Mouse (Mus musculus): ENCODE data around the gene Hsd17b1.

Gene Hsd17b1

DNA sequence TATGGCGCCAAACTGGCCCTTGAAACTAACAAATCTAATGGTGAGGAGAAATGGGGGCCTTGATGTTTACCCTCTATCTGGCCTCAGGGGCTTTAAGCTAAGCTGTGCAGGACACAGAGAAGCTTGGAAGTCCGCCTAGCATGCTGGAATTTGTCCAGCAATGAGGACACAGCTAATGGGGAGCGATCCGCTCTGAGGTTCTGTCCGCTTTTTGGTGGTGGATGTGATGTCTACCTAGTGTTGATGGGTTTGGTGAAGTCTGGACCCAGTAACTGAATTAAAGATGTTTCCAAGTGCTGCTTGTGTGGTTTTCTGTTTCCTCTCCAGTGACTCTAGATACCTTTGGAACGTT is 8.1 kb downstream of the Hsd17b1 start:
- DNase-seq = peak; percentile 62 to 79

DNA sequence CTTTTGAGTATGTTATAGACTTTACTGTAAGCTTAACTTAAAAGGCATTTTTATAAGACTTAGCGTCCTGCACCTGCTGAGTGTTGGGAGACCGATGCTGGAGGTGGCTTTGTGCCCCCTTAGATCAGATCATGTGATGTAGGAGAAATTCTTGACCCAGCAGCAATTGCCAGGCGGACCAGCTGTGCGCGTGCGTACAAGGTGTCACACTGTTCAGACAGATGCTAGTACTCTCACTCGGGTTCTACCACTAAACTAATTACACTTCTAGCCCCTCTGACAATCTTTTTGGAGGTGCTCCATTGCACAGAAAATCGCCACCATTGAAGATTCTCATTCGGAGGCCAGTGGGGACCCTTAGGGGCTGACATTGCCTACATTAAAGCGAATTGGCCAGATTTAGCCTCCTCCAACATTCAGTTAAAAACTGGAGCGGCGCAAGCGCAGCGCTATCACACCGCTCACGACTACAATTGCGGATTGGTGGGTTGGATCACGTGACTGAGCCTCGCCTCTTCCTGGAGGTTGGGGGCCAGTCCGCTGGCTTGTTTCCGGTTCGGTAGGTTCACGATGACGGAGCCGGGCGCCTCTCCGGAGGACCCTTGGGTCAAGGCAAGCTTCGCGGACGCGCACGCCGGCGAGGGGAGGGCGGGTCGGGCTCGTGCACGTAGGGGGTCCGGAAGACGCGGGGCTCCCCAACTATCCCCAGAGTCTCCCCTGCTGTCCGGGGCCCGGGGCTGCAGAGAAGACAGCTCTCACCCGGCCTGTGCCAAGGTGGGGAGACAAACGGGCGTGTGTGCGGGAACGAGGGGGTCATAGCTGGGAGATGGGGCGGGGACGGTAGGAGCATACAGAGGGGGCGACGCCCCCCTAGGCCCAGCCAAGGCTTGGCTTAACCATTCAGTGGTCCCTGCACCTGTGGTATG is 8.8 kb downstream of the Hsd17b1 start, which contains the start of gene Mlx:
Gene Mlx (plus strand): TSS at position 522 of the 926 bp plus-strand sequence.
- peak; percentile 93 to 95 for DNase-seq

DNA sequence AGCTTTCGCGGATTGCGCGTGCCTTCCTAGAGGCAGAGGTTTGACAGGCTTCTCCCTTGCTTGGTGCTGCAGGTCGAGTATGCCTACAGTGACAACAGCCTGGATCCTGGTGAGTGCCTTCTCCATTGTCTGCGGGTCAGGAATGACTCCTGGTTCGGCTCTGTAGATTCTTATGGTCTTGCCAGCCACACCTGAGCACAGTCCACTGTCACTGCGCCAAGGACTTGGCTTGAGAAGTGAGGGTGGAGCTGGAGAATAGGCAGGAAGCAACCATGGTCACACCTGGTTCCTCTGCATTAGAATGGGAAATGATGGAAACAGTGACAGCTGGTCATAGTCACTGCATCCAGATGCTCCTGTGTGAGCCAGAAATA is 9.5 kb downstream of the Hsd17b1 start:
- DNase-seq = peak in 1 of 2 experiments; percentile 68

DNA sequence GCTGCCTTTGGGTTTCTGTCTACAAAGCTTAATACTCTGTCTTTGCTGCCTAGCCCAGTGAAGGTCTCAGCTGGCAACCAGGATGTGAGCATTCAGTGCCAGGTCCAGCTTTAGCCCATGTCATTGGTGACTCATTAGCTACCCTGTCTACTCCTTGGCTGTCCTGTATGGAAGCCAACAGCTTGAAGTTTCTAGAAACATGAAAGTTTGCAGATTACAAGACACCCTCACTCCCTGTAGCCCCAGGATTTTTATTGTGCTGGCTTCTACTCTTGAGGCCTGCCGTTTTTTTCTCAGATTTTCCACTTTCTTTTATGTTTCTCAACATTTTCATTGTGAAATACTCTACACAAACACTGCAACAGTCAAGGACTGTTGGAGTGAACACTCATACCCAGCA is 11.7 kb downstream of the Hsd17b1 start:
- DNase-seq = no peak

DNA sequence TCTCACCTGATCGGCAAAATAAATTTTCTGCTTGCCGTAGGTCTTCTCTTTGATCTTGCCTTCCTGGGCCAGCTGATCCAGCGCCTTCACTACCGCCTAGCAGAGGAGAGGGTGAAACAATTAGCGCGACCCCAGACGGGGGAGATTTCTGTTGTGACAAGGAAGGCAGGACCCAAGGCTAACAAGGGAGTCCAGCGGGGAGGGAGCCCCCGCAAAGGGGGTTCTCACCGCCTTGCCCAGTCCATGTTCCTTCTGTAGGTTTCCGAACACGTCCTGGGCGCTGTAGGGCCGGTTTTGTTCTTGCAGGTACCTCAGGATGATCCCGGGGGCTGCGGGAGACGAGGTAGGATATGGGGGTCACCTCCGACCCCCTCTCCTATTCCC is 16.7 kb downstream of the Hsd17b1 start:
- DNase-seq = no peak

DNA sequence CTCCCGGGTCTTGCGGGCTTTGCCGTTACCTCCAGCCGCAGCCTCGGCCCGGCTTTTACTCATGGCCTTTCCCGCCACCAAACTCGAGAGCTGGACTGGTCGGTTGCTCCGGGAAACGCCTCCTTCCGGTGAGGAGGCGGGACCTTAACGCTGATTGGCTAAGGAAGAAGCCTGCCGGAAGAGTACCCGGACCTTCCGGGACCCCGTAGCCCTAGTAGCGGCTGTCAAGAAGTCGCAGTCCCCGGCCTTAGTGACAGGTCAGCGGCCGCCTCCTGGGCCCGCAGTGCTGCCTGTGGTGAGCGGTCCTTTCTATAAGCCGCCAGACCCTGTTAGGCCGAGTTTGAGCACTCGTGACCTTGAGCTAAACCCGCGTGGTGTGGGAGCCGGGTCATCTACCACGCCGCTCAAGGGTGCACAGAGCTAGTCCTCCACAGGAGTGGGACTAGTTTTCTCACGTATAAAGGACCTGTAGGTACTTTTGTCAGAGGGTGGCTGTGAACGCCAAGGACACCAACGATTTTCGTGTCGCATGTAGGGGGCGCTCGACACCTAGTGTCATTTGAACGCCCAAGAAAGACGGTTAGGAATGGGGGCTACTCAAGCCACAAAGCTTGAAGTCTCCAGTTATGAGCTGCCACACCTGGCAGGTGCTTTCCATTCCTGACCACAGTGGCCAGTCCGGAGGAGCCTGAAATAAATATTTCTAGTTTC is 17.3 kb downstream of the Hsd17b1 start, which contains the start of gene Psmc3ip:
Gene Psmc3ip (minus strand): TSS at position 123 of the 711 bp plus-strand sequence.
- DNase-seq = peak; percentile 96

DNA sequence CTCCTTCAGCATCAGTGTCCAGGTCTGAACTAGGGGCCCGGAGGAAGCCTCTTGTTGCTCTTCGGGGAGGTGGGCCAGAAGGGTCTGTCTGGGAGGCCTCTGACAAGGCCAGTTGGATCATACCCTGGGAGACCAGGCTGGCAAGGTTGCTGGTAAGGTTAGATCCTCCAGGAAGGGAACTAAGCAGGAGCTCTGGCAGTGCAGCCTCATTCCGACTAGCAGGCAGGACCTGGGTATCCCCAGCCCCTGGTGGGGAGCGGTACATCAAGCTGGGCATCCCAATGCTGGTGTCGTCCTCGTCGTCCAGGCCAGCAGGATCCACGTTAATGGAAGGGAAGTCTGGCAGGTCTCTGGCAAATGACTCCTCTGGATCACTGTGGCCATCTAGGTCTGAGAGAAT is 20.0 kb downstream of the Hsd17b1 start:
- DNase-seq = no peak

DNA sequence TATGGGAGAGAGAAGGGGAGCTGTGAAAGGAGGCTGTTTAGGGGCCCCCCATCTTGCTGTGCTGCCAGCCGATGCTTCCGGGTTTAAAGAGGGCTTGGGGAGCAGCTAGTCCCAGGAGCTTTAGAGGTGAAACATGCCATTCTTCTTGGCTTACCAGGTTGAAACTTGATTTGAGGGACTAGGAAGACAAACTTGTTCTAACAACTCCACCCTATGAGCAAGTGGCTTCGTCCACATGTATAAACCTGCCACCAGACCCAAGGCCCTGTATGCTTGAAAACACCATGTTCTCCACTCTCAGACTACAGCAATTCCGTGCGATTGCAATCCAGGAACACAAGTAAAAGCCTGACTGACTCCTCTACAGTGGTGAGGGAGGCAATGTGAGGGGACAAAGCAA is 24.8 kb downstream of the Hsd17b1 start:
- no peak for DNase-seq

DNA sequence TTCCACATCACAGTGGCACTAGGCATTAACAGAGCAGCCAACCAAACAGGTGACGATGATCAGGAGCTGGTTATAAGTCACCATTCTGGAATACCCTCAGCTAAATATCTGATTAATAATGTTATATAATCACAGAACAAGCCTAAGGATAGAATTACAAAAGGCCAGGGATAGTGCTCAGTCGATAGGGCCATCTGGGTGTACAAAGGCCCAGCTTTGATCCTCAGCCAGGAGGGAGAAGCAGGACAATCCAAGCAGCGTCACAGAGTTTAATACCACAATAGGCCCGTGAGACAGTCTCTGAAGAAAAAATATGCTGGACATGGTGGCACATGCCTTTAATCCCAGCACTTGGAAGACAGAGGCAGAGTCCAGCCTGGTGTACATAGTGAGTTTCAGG is 31.1 kb downstream of the Hsd17b1 start:
- no peak for DNase-seq

DNA sequence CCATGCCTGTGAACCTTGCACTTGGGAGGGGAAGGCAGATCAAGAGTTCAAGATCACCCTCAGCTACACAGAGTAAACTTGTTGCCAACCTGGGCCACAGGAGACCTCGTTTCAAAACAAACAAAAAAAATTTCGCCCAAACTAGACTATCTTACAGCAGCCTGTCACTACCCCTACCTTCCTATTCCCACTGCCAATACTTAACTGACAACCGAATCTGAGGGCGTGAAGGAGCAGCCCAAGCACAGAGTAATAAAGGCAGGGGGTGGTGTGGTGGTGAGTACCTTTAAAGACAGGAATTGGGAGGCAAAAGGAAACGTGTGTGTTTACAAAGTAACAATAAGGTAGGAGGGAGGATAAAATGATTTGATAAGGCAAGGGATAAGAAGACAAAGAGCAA is 32.5 kb downstream of the Hsd17b1 start:
- no peak for DNase-seq

DNA sequence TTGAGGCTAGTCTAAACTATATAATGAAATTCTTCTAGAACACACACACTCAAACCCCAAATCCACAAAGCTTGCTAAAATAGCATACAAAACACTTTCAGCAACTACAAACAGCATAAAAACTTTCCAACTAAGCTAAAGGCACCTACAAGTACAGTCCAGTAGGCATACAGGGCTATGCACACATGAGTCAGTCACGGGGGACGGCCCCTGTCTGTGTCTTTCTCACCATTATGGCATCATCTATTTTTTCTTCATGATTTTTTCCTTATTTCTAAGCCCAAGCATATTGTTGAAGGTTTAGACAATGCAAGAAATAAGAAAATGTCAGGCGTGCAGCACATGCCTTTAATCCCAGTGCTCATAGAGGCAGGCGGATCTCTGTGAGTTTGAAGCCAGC is 33.0 kb downstream of the Hsd17b1 start:
- DNase-seq = no peak

DNA sequence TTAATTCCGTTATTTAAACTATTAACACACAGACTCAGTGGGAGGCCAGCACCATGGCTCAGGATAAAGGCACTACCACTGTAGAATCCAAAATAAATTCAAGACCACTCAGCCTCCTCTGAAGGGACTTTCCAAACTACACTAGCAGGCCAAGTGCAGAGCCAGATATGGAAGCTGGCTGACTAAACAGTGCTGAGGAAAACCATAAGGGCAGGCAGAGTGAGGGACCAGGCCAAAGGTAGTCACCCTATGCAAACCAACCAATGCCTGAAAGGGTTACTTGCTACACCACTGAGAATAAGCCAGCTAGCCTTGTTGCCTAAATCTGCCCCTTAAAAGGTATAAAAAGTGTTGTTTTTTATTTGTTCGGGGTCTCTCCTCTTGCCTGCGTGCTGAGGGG is 34.0 kb downstream of the Hsd17b1 start:
- no peak for DNase-seq

DNA sequence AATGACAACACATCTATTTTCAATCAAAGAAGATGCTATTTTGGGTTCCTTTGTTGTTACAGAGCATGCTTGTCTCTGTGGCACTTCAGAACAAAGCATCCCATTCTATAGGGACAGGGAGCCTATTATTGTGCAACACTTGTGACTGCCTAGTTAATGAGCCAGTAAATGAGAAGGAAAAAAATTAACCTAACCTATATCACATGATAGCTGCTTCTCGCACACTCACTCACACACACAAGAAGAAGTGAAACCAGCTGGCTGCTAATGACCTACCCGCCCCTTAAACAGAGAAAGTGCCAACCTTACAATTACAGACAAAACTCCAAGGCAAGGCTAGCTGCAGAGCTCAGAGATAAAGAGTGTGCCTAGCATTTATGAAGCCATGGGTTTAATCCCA is 37.4 kb downstream of the Hsd17b1 start:
- no peak for DNase-seq

DNA sequence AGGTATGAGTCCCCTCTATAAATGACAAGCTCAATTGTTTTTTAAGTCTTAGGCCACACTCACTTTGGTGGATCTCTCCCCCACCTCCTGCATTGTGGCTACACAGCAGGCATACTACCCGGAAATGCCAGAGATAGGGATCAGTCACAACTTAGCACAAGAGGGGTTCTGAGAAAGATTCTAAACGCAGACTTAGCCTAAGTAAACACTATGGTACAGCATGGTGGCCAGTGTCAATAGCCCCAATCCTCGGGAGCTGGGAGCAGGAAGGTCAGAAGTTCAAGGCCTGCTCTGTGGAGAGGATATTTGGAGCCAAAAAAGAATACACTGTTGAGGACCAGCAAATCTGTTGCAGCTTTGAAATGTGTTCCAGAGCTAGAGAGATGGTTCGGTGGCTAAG is 39.9 kb downstream of the Hsd17b1 start:
- DNase-seq = no peak

DNA sequence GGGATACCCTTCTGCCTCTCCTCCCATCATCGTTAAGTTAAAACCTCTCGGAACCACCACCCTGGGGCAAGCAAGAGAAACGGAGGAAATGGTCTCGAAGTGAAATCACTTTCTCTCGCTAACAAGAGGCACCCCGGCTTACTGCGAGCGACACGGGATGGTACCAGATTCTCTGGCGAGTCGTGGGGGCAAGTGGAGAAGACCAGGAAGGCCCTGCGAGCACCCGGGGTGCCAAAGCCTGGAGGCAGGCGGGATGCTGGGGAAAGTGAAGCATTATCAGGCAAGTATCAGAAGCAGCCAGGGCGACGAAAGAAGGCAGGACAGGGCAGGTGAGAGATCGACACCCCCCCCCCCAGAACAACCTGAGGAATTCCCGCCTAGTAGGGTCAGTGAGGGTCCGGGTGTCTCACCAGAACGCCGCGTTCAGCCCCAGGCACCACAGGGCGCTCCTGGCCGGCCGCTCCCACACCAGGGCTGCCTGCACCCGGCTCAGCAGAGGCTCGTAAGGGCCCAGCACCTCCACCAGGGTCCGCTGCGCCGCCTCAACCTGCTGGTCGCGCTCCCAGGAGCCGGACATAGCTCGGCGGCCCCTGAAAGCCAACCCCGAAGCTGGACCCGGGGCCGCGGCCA is 41.0 kb downstream of the Hsd17b1 start:
- no peak for DNase-seq

DNA sequence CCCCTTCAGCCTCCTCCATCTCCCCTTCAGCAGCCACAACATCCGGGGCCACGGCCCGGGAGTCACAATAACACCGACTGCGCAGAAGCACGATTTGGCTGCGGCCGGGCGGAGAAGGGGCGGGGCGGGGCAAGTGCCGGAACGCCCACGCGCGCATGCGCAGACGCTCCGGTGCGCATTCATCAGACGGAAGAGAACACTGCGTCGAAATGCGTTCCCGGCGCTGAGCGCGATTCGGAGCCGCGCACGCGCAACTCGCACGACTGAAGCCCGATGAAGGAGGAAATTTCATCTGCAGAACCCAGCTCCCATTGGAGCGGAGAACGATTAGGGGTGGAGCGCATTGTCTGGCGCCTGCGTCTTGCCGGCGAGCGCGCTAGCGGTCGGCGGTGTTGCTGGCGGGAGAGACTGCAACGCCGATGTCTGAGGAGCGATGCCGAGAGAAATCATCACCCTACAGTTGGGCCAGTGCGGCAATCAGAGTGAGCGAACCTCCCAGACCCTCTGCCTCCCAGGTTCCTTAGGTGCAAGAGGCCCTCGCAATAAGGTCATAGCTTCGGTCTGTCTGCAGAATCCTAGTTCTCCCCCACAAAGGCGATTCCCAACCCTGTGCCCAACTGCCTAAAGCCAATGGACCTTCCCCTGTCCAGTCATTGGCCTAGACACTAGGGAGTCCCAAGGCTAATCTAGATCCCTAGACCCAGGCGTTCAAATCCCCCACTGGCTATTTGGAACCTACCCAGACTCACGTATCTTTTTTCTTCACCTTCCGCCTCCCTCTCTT is 41.7 kb downstream of the Hsd17b1 start, which contains the start of the genes Retreg3 and Tubg1:
Gene Retreg3 (minus strand): TSS at position 133 of the 784 bp plus-strand sequence.
Gene Tubg1 (plus strand): TSS at position 178 of the 784 bp plus-strand sequence.
- peak; percentile 100 for DNase-seq

DNA sequence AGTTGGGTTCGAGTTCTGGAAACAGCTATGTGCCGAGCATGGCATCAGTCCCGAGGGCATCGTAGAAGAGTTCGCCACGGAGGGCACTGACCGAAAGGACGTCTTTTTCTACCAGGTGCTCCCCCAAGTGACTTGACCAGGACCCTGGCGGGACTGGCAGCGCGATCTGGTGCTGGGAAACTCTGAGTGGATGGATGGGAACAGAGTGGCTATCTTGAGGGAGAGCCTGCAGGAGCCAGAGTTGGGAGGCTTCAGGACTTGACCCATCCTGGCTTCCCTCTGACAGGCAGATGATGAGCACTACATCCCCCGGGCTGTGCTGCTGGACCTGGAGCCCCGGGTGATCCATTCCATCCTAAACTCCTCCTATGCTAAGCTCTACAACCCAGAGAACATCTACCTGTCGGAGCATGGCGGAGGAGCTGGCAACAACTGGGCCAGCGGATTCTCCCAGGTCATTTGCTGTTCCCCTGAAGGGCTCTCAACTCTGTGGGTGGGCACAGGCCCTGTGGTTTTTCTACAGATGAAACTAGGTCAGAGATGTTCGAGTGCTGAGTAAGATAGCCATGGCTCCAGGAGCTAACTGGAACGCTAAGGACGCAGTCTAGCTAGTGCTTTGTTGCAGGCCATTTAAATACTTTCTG is 42.5 kb downstream of the Hsd17b1 start:
- peak; percentile 27 to 48 for DNase-seq

DNA sequence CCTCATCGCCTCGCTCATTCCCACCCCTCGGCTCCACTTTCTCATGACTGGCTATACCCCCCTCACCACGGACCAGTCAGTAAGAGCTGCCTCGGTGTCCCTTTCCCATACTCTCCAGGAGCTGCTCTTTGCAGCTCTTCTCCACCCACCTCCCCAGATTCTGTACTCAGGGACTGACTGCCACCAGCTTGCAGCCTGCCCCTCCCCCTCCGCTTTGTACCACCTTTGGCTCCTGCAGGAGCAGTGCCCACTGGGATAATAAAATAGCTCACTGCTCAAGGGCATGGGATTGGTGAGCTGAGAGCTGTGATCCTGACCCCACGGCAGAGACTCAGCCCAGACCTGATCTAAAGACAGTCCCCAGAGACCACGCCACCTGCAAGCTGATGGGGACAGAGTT is 46.3 kb downstream of the Hsd17b1 start:
- peak in 1 of 2 experiments; percentile 63 for DNase-seq

DNA sequence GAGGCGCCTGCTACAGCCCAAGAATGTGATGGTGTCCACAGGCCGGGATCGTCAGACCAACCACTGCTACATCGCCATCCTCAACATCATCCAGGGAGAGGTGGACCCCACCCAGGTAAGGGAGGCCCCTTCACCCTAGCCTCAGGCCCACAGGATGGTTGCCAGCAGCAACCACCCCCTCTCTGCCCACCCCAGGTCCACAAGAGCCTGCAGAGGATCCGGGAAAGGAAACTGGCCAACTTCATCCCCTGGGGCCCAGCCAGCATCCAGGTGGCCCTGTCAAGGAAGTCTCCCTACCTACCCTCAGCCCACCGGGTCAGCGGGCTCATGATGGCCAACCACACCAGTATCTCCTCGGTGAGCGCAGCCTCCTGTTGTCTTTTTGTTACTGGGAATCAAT is 46.8 kb downstream of the Hsd17b1 start:
- peak in 1 of 2 experiments; percentile 39 for DNase-seq

DNA sequence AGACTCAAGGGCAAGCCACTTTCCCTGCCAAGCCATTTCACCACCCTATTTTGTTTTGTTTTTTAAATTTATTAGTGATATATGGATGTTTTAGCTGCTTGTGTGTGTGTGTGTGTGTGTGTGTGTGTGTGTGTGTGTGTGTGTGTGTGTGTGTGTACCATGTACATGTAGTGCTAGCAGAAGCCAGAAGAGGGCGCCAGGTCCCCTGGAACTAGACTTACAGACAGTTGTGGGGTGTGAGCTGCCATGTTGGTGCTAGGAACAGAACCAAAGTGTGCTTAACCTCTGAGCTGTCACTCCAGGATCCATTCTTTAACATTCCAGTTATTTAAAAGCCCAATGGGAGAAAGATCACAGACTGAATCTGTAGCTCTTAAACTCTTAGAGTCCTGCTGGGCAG is 48.9 kb downstream of the Hsd17b1 start:
- DNase-seq = peak; percentile 48 to 78

DNA sequence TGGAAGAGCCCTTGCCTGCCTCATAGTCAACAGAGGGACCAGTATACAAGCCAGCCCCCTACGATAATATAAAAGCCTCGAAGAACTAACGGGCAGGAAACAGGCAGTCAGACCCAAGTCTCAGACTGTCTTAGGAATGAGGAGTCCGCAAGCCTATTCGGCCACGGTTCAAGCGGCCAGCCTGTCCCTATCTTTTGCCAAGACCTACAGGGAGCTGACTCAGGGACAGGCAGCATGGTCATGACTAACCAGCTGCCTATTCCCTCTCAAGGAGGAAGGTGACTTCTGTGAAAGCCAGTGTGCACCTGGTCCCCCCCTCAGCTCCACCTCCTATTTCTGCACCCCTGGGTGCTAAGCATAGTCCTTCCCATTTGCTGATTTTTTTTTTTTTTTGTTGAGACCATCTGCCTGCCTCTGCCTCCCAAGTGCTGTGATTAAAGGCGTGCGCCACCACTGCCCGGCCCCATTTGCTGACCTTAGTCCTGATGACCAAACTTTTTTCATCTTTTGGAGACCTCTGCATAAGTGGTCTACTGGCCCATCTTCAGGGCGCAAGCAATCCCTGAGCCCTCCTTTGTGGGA is 50.9 kb downstream of the Hsd17b1 start:
- peak; percentile 85 to 90 for DNase-seq
